Mouse (Mus musculus): Measurements from ENCODE around the gene 1700016K19Rik. TPM values are rescaled to one million over a fixed set of nuclear protein-coding genes. Genes with fewer than 3 reads are reported as not detected.

1700016K19Rik gene
- polyA plus RNA-seq, 1 experiment from 2014 or later, result 3.8 TPM

DNA sequence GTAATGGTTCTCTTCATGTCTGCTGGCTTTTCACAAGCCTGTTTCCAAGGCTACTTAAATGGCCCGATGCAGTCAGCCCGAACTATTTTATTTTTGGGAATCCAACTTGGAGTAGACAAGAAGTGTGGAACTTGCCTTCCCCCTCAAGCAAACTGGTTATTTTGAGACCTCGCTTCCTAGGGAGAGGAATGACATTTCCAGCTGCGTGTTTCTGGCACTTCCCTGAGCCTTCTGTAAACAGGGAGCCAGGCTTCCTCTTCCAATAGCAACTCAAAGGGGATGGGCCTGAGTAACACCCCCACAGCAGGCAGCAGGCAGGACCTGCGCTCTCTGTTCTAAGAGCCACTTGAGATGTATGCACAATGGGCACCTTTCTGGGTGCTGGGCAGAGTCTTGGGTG, 43.2 kb downstream of the 1700016K19Rik start:
- 36% methylated on average over 5 of the region's 5 CpGs for WGBS

DNA sequence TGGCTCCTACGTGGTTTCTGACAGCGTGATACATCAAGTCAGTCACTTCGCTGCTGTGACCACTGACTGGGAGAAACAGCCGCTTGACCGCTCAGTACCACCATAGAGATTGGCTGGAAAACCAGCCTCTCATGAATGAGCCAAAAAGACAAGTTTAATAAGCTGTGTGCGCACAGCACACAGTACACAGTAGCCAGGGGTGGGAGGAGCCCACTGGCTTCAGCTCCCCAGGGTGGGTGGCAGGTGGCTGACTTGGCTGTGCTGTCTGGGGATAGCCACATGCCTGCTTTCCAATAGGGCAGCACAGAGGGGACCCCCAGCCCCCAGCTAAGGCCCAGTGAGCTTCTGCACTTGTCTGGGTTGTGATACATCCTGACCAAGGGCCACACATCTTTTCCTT, 44.8 kb downstream of the 1700016K19Rik start:
- H3K4me1 ChIP-seq (replicated peaks), result peaks cover 25% of the 10 kb centered on the region
- no peak for DNase-seq (ENCODE audit: low spot score)
- no peaks in the 10 kb centered on the region for H3K9me3 ChIP-seq
- H3K27ac ChIP-seq, result peak overlapping the region; percentile 8; the same call in 1 of the 2 replicates
- 84% methylated on average over 6 of the region's 6 CpGs for WGBS
- no peak overlapping the region for H3K4me3 ChIP-seq
- H3K36me3 ChIP-seq, result peaks cover 21% of the 10 kb centered on the region
- H3K27me3 ChIP-seq (ENCODE audit: insufficient read depth, poor library complexity, severe bottlenecking), result no peaks in the 10 kb centered on the region

More for the DNA sequence above, 43.2 kb downstream of the 1700016K19Rik start:
- peaks cover 21% of the 10 kb centered on the region for H3K36me3 ChIP-seq
- DNase-seq (ENCODE audit: low spot score), result no peak
- no peaks in the 10 kb centered on the region for H3K27me3 ChIP-seq (ENCODE audit: insufficient read depth, poor library complexity, severe bottlenecking)
- no peak overlapping the region for H3K27ac ChIP-seq
- H3K4me3 ChIP-seq, result no peak overlapping the region
- H3K9me3 ChIP-seq, result no peaks in the 10 kb centered on the region
- peaks cover 22% of the 10 kb centered on the region for H3K4me1 ChIP-seq (replicated peaks)

DNA sequence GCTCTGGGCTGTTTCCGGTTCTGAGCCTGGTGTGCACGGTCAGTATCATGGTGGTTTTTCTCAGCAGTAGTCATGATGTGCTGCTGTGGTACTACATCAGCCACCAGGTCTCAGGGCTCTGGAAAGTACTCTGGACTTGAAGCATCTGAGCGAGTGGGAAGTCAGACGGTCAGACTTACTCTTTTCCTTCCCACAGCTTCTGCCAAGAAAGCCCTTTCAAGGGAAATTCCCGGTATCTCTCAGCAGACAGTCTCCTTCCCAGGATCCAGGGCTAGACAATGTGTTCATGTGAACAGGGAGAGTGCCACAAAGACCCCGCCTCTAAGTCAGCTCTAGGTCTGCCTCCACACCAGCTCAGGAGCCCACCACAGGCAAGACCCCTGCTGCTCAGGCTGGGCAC, 45.7 kb downstream of the 1700016K19Rik start:
- no peak for DNase-seq (ENCODE audit: low spot score)
- Histone ChIP-seq H3K4me1 (replicated peaks) (peaks cover 25% of the 10 kb centered on the region), H3K27me3 (ENCODE audit: insufficient read depth, poor library complexity, severe bottlenecking) (no peaks in the 10 kb centered on the region), H3K36me3 (peaks cover 21% of the 10 kb centered on the region), H3K27ac (peak overlapping the region; percentile 45; the same call in 1 of the 2 replicates), H3K9me3 (no peaks in the 10 kb centered on the region), H3K4me3 (no peak overlapping the region)
- 85% methylated on average over 6 of the region's 6 CpGs for WGBS

DNA sequence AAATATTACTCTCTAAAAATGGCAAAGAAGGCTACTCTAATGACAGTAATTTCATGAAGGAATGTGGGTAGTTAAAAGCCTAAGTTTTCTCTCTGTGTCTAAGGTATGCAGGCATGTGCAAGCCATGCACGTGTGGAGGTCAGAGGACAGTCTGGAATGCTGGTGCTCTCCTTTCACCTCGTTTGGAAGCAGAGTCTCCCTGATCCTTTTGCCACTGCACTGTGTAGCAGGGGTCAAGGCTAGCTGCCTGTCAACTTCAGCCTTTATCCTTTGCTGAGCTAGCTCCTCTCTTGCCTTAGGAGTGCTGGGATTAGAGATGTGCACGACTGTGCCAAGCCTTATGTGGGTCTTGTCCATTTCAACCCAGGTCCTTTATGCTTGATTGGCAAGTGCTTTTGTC, 50.8 kb downstream of the 1700016K19Rik start:
- H3K27ac ChIP-seq, result no peak overlapping the region
- no peaks in the 10 kb centered on the region for H3K27me3 ChIP-seq (ENCODE audit: insufficient read depth, poor library complexity, severe bottlenecking)
- H3K9me3 ChIP-seq, result no peaks in the 10 kb centered on the region
- no peak overlapping the region for H3K4me3 ChIP-seq
- peaks cover 23% of the 10 kb centered on the region for H3K4me1 ChIP-seq (replicated peaks)
- no peak for DNase-seq (ENCODE audit: low spot score)
- peaks cover 13% of the 10 kb centered on the region for H3K36me3 ChIP-seq
- 45% methylated on average over 3 of the region's 3 CpGs for WGBS

DNA sequence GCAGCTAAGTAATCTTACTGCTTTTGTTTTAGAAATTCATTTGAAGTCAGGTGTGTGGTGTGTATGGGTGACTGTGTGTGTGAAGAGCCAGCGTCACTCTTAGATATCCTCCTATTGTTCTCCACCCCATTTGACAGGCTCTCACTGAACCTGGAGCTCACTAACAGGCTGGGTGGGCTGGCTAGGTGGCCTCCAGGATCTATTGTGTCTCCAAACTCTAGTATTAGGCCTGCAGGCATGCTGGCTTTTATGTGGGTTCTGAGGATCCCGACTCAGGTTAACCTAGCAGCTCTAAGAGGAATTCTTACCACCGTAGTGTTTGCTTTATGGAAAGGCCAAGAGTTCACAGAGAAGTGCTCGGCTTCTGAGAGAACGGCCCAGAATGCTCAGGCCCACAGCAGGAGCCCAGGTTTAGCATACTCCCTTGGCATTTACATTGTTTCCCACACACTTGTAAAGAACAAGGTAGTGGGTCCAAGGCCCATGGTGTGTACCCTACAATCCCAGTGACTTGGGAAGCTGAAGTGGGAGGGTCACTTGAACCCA, 51.3 kb downstream of the 1700016K19Rik start:
- Histone ChIP-seq H3K4me1 (replicated peaks) (peaks cover 19% of the 10 kb centered on the region), H3K4me3 (no peak overlapping the region), H3K27me3 (ENCODE audit: insufficient read depth, poor library complexity, severe bottlenecking) (no peaks in the 10 kb centered on the region), H3K27ac (peak overlapping the region; percentile 56), H3K36me3 (peaks cover 12% of the 10 kb centered on the region; the same call in 1 of the 2 replicates), H3K9me3 (no peaks in the 10 kb centered on the region)
- no peak for DNase-seq (ENCODE audit: low spot score)
- WGBS, result 46% methylated on average over 5 of the region's 5 CpGs

DNA sequence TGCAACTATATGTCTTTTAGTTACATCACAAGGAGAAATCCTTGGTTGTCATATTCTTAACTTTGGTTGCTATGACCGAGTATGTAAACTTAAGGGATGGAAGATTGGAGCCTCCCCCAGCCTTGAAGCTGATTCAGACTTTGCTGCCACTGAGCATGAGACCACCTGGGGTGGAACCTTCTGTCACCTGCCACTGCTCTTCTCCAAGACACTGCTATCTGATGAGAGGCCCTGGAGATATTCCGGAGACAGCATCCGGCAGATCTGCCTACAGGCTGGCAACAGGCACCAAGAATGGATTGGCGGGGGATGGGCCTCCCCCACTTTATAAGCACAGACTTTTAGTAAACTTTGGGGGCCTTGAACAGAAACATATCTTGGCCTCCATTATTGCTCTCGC, 52.8 kb downstream of the 1700016K19Rik start:
- Histone ChIP-seq H3K27me3 (ENCODE audit: insufficient read depth, poor library complexity, severe bottlenecking) (no peaks in the 10 kb centered on the region), H3K9me3 (no peaks in the 10 kb centered on the region), H3K4me1 (replicated peaks) (peaks cover 19% of the 10 kb centered on the region), H3K27ac (no peak overlapping the region), H3K4me3 (no peak overlapping the region), H3K36me3 (peaks cover 4% of the 10 kb centered on the region; the same call in 1 of the 2 replicates)
- no peak for DNase-seq (ENCODE audit: low spot score)
- WGBS, result 89% methylated on average over 5 of the region's 5 CpGs

Other genes starting within 250 kb of the 1700016K19Rik start
- 0.39 and 0.45 TPM in 2 replicates for gene Doc2b, start 203.9 kb upstream of the 1700016K19Rik start, polyA plus RNA-seq (2016; fragmentation: Nextera tagmentation; extraction: Ambion mirVana)
- gene Rph3al, start 61.5 kb upstream of the 1700016K19Rik start, polyA plus RNA-seq (2016; fragmentation: Nextera tagmentation; extraction: Ambion mirVana), result 2.1 and 2.4 TPM in 2 replicates
- gene Rflnb, start 27.9 kb downstream of the 1700016K19Rik start, polyA plus RNA-seq (2016; fragmentation: Nextera tagmentation; extraction: Ambion mirVana), result 14.4 and 15.9 TPM in 2 replicates
- 37.9 and 48.3 TPM in 2 replicates for gene Vps53, start 179.7 kb downstream of the 1700016K19Rik start, polyA plus RNA-seq (2016; fragmentation: Nextera tagmentation; extraction: Ambion mirVana)
- gene Fam57a, start 179.8 kb downstream of the 1700016K19Rik start, polyA plus RNA-seq (2016; fragmentation: Nextera tagmentation; extraction: Ambion mirVana), result 32.6 and 33.6 TPM in 2 replicates
- gene Dbil5, start 217.7 kb downstream of the 1700016K19Rik start, polyA plus RNA-seq (2016; fragmentation: Nextera tagmentation; extraction: Ambion mirVana), result 0.48 and 0.51 TPM in 2 replicates
- 45.4 and 49.9 TPM in 2 replicates for gene Gemin4, start 217.8 kb downstream of the 1700016K19Rik start, polyA plus RNA-seq (2016; fragmentation: Nextera tagmentation; extraction: Ambion mirVana)
- 21.5 and 24.7 TPM in 2 replicates for gene Mrm3, start 243.8 kb downstream of the 1700016K19Rik start, polyA plus RNA-seq (2016; fragmentation: Nextera tagmentation; extraction: Ambion mirVana)
- 126 and 130 TPM in 2 replicates for gene Glod4, start 243.8 kb downstream of the 1700016K19Rik start, polyA plus RNA-seq (2016; fragmentation: Nextera tagmentation; extraction: Ambion mirVana)

All from hindbrain, embryonic 10.5 days (tissue).